Mouse (Mus musculus) small intestine, adult 2 months (tissue): ENCODE results near the gene Prmt8.

Source experiments
- CTCF ChIP-seq: fragments of 200-500 bp; IDR thresholded peaks from 2 replicates; pipeline ENCODE4 v1.5.1; 2012; ENCODE audit warnings: low read depth, mild to moderate bottlenecking, control low read depth, inconsistent platforms, low read length, moderate library complexity, mixed read lengths; ENCODE audit not compliant: insufficient replicate concordance, insufficient read length; ENCODE audit errors: extremely low read depth
- POLR2A ChIP-seq: fragments of 200-500 bp; IDR thresholded peaks from 2 replicates; pipeline ENCODE4 v1.6.1; 2012; ENCODE audit warnings: low read depth, mild to moderate bottlenecking, control low read depth, inconsistent platforms, low read length, moderate library complexity

- TF ChIP-seq CTCF (no peak), POLR2A (no peak)
Observed at GRCm38 (mm10) chr6:127719875-127720274, 49.4 kb downstream of the Prmt8 start.
